Mouse (Mus musculus) olfactory bulb, adult 2 months (tissue): ENCODE results near the gene Amn1.

Experiments used
- CTCF ChIP-seq: fragments of 200-500 bp; IDR thresholded peaks from 2 replicates; pipeline ENCODE4 v1.5.1; 2012; ENCODE audit warnings: low read depth, mild to moderate bottlenecking, low read length, moderate library complexity; ENCODE audit not compliant: insufficient read depth
- POLR2A ChIP-seq: fragments of 200-500 bp; IDR thresholded peaks from 2 replicates; pipeline ENCODE4 v1.6.1; 2012; ENCODE audit warnings: mild to moderate bottlenecking, low read depth, low read length, moderate library complexity; ENCODE audit not compliant: insufficient read depth

GRCm38 (mm10) chr6:149221296-149221695 is 32.8 kb upstream of the Amn1 start:
- TF ChIP-seq CTCF (no peak), POLR2A (no peak)
